Mouse (Mus musculus): Measurements from ENCODE around the gene Rexo4.

The Rexo4 gene

GRCm38 (mm10) chr2:26963923-26964723 is at the start of gene Rexo4:
TSS of gene Rexo4 (minus strand) at chr2:26964386.
- DNase-seq (ENCODE audit: low read depth): peak; percentile 98

- DNase-seq (ENCODE audit: low read depth): peak; percentile 94
Observed at GRCm38 (mm10) chr2:27009714-27010244, 45.6 kb upstream of the Rexo4 start, which contains the start of gene Cacfd1. TSS of gene Cacfd1 (plus strand) at chr2:27009926.

DNA sequence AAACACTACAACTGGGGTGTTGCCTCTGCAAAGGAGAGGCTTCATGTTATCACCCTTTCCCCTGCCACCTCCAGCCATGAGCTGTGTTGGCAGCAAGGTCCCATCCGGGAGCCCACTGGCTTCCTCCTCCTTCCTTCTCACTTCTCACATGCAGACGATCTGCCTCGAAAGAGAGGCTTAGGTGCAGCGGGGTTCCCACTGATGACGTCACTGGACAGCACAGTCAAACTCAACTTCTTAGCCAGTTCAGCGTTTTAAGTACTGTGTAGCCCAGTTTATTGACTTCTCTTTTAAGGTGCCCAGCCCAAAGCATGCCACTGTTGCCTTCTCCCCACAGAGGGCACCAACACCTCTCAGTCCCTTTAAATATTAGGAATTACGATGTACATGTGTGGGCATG is 43.5 kb upstream of the Rexo4 start:
- DNase-seq (ENCODE audit: low read depth): no peak

- DNase-seq (ENCODE audit: low read depth): no peak
Observed at GRCm38 (mm10) chr2:27006255-27006654, 42.1 kb upstream of the Rexo4 start.

GRCm38 (mm10) chr2:26997993-26998392 is 33.8 kb upstream of the Rexo4 start:
- DNase-seq (ENCODE audit: low read depth): no peak

GRCm38 (mm10) chr2:26997498-26997897 is 33.3 kb upstream of the Rexo4 start:
- DNase-seq (ENCODE audit: low read depth): peak; percentile 18

DNA sequence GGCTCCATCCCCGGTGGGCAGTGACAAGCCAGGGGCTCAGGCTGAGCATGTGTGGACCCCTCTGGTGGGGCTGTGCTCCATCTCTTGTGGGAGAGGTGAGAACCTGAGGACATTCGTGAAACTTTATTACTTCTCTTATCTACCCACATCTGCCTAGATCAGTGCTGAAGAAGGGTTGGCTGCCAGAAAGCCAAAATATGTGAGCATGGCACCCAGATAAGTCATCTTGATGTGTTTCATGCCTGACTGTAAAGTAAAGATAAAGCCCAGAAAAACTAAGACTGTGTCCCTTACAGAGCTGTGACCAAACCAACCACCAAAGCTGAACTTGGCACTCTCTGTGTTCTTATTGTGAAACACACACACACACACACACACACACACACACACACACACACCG is 29.8 kb upstream of the Rexo4 start:
- DNase-seq (ENCODE audit: low read depth): no peak

GRCm38 (mm10) chr2:26984640-26985039 is 20.5 kb upstream of the Rexo4 start:
- no peak for DNase-seq (ENCODE audit: low read depth)

DNA sequence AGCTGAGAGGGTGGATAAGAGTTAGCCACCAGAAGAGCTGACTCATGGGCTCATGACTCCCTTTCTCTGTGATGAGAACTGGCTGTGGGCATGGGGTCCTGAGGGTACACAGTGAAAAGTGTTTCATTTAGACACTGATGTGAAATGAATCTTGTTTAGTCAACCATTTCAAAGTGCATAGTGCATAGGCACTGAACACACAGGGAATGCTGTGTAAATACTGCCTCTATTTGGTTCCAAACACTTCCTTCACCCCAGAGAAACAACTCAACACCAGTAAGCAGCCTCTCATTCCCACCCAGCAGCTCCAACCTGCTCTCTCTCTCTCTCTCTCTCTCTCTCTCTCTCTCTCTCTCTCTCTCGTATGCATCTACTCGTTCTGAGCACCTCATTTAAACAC is 20.0 kb upstream of the Rexo4 start:
- no peak for DNase-seq (ENCODE audit: low read depth)

DNA sequence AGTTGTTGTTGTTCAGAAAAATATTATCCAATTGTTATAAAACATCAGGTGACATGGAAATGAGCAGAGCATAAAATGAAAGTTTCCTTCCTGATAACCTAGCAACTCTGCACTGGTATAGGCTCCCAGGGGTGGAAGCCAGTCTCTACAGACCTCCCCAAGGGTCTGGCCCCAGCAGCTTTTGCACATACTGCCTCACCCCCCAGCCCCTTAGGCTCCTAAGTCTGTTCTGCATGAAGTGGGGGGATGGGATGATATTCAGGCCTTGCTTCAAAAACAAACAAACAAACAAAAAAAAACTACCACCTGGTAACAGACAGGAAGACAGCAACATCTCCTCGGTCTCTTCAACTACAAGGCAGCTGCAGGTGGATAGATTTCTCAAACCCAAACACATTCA is 16.2 kb upstream of the Rexo4 start:
- DNase-seq (ENCODE audit: low read depth): no peak

GRCm38 (mm10) chr2:26973960-26974359 is 9.8 kb upstream of the Rexo4 start:
- DNase-seq (ENCODE audit: low read depth): no peak

- no peak for DNase-seq (ENCODE audit: low read depth)
Observed at GRCm38 (mm10) chr2:26973116-26973515, 8.9 kb upstream of the Rexo4 start, which contains the start of gene Adamts13. TSS of gene Adamts13 (plus strand) at chr2:26973416.

- DNase-seq (ENCODE audit: low read depth): no peak
Observed at GRCm38 (mm10) chr2:26967262-26967661, 3.1 kb upstream of the Rexo4 start.

GRCm38 (mm10) chr2:26964724-26965370 is 661 bp upstream of the Rexo4 start:
- no peak for DNase-seq (ENCODE audit: low read depth)

DNA sequence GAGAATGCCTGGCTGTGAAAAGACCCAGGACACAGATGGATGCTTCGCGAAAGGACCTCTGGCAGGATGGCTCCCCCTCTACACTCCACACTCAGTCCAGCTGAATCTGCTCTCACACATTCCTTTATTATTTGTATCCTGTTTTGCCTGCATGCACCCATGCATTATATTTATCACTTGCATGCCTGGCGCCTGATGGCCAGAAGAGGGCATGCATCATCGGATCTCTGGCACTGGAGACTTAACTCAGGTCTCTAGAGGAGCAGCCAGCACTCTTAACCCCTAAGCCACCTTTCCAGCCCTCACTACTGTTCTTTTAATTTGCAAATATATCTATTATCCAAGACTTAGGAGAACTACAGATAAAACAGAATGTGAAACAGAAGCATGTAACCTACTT is 3.4 kb downstream of the Rexo4 start:
- DNase-seq (ENCODE audit: low read depth): peak; percentile 44

DNA sequence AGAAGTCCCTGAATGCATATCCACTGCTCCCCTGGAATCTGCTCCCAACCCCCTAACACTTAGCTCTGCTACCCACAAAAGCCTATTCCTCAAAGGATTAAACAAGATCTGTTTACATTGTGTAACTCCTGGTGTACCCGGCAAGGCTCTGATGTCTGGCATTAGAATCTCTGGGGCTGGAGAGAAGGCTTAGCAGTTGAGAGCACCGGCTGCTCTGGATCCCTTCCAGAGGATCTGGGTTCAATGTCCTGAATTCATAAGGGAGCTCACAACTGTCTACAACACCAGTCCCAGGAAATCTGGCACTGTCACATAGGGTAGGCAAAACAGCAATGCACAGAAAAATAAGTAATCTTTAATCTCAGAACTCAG is 6.7 kb downstream of the Rexo4 start:
- no peak for DNase-seq (ENCODE audit: low read depth)

DNA sequence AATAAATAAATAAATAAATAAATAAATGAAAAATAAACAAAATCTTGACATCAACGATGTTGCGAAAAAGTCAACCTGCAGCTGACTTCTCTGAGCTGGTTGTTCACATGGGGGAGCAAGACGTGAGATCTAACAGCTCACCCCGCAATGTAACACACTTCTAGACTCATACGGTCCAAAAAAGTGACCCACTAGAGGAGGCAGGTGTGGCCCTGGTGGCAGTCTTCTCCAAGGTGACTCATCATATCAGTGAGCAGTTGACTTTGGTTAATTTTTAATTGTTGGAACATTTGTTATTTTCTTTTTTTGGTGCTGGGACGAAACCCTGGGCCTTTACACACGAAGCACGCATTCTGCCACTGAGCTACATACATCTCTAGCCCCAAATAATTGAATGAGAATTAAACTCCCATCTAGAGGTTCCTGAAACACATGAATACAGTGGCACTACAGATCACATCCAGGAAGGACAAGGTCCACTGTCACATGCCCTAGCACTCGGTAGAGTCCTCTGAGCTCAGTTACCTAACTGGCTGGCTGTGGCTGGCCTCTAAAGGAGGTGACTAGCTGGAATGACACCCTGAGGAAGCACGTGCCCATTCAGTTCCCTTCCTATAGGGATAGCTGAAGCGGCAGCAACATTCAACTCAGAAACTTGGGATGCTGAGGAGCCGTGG is 7.2 kb downstream of the Rexo4 start:
- no peak for DNase-seq (ENCODE audit: low read depth)

- DNase-seq (ENCODE audit: low read depth): no peak
Observed at GRCm38 (mm10) chr2:26954735-26955395, 9.3 kb downstream of the Rexo4 start.

DNA sequence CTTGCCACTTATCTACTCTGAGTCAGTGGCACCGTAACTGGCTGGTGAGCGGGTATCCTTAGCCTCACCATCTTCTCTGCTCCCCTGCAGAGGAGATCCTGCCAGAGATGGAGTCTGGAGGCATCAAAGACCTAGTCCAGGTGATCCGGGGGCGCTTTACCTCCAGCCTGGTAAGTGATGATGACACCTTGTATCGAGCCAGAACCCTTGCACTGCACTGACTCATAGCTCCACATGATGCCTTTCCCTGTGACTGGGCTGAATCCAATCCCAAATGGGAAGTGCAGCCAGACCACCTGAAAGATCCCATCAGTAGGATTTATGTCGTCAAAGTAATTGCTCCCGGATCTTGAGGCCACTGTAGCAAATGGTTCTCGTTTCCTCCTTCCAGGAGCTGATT is 11.3 kb downstream of the Rexo4 start:
- no peak for DNase-seq (ENCODE audit: low read depth)

DNA sequence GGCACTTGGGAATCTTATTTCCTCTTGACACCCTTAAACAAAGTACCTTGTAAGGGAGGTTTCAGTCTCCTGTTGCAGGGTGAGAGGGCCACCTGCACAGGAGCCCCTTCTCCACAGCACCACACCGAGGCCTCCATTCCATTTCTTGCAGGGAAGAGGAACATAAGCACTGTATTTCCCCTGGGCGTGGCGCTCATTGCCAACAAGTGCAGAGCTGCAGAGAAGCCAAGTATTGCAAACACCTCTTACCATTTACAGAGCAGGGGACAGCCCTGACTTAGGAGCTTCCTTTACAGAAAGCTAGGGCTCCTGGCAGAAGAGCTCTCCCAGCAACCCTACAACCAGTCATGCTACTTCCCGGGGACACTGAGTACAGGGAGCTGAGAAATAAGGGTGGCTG is 12.0 kb downstream of the Rexo4 start:
- DNase-seq (ENCODE audit: low read depth): no peak

DNA sequence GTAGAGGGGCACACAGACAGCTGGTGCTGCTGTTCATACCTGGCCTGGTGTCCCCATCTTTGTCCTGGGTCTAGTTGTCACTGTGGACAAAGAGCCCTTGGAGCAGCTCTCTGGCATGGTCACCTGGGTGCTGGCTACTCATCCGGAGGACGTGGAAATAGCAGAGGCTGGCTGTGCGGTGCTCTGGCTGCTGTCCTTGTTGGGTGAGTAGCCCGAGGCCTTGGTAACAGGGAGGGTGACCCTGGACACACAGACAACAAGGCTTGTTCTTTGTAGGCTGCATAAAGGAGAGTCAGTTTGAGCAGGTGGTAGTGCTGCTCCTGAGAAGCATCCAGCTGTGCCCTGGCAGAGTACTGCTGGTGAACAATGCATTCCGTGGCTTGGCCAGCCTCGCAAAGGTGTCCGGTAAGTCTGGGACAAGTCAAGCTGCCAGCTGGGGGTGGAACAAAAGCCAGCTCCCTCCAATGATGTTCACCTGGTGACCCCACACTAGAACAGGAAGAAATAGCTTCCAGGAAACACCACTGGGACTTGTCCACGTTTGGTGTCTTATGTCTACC is 12.8 kb downstream of the Rexo4 start:
- DNase-seq (ENCODE audit: low read depth): no peak

DNA sequence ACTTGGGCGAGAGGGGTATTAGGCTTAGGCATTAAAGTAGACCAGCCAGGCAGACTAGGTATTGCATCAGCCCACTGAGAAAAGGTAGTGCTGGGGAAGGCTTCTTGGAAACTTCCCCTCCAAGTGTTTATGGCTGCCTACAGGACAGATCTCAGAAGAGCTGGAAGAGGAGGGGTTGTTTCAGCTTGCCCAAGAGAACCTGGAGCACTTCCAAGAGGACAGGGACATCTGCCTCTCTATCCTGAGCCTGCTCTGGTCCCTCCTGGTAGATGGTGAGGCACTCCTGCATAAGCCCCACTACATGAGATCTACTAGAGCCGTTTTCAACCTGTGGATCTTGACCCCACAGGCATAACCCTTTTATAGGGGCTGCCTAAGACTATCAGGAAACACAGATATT is 13.8 kb downstream of the Rexo4 start:
- DNase-seq (ENCODE audit: low read depth): no peak

Data from NIH3T3 (cell line).